Mouse (Mus musculus) thymus, adult 2 months (tissue): ENCODE results near the gene Tas1r2.

Experiments used
- CTCF ChIP-seq: fragments of 200-500 bp; IDR thresholded peaks from 2 replicates; pipeline ENCODE4 v1.5.1; 2012; ENCODE audit warnings: mild to moderate bottlenecking, control low read depth, low read length, moderate library complexity, borderline replicate concordance; ENCODE audit not compliant: control insufficient read depth, poor library complexity, insufficient read depth; ENCODE audit errors: extremely low read depth
- POLR2A ChIP-seq: fragments of 200-500 bp; IDR thresholded peaks from 2 replicates; pipeline ENCODE4 v1.6.1; 2012; ENCODE audit warnings: mild to moderate bottlenecking, low read length, control low read depth, moderate library complexity; ENCODE audit not compliant: control insufficient read depth, poor library complexity, insufficient read depth; ENCODE audit errors: extremely low read depth

DNA sequence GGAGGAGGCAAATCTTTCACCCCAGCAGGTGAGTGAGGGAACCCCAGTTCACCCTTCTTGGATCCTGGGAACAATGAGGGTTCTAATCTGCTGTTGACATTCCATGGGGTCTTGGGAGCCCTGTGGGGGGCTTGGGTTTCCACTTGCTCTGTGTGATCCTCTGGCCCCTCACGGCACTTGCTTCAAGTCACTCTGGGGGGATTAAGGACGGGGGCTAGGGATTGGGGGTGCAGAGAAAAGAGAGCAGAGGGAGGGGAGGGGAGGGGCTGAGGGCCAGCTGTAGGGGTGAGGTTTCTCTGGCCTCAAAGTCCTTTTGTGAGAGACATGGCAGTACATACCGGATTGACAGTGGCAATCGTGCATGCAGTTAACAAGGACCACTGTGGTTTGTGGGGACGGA lies 40.0 kb downstream of the Tas1r2 start:
- TF ChIP-seq CTCF = no peak
- no peak for TF ChIP-seq POLR2A
